Mouse (Mus musculus) midbrain, embryonic 13.5 days (tissue): ENCODE results near the gene Gm10643. TPM values are rescaled to one million over a fixed set of nuclear protein-coding genes. Genes with fewer than 3 reads are reported as not detected.
A peak's percentile ranks its signal among the peaks of the same experiment; 100 is the strongest.

ENCODE experiments used
- ATAC-seq: fragments of 200-750 bp; cut with Nextera tagmentation; 2 replicates; pipeline ENCODE4 v1.8.0; 2017; ENCODE audit warnings: mild to moderate bottlenecking, moderate TSS enrichment, moderate library complexity
- H3K27ac ChIP-seq: fragments of 300-500 bp; sonication (generic); 2 replicates; pipeline ENCODE4 v1.5.1; 2015; ENCODE audit warnings: inconsistent platforms, mild to moderate bottlenecking, moderate library complexity
- H3K27me3 ChIP-seq: fragments of 300-500 bp; sonication (generic); 2 replicates; pipeline ENCODE4 v1.6.1; 2015; ENCODE audit warnings: mild to moderate bottlenecking, inconsistent platforms
- H3K36me3 ChIP-seq: fragments of 300-500 bp; sonication (generic); 2 replicates; pipeline ENCODE4 v1.6.1; 2015; ENCODE audit warnings: mild to moderate bottlenecking, inconsistent platforms
- H3K4me1 ChIP-seq: fragments of 300-500 bp; sonication (generic); replicated peaks from 2 replicates; pipeline ENCODE4 v1.6.1; 2015; ENCODE audit warnings: inconsistent platforms
- H3K4me2 ChIP-seq: fragments of 300-500 bp; sonication (generic); replicated peaks from 2 replicates; pipeline ENCODE4 v1.6.1; 2015; ENCODE audit warnings: moderate library complexity, mild to moderate bottlenecking, inconsistent platforms
- H3K4me3 ChIP-seq: fragments of 300-500 bp; sonication (generic); replicated peaks from 2 replicates; pipeline ENCODE4 v1.5.1; 2015; ENCODE audit warnings: mild to moderate bottlenecking, inconsistent platforms
- H3K9ac ChIP-seq: fragments of 300-500 bp; sonication (generic); replicated peaks from 2 replicates; pipeline ENCODE4 v1.6.1; 2015; ENCODE audit warnings: mild to moderate bottlenecking, inconsistent platforms
- H3K9me3 ChIP-seq: fragments of 300-500 bp; sonication (generic); 2 replicates; pipeline ENCODE4 v1.6.1; 2016; ENCODE audit warnings: mild to moderate bottlenecking, inconsistent platforms
- WGBS: fragments of 180-500 bp; shearing (Covaris S2); methylation state at CpG from one replicate; pipeline ENCODE4 v1.1.7; 2015; 5-methylcytosine and 5-hydroxymethylcytosine counted together
- polyA plus RNA-seq: library from polyadenylated mRNA; unstranded; fragments of >200 nt; fragmentation: Nextera tagmentation; extraction: Ambion mirVana; gene quantifications from 2 replicates; pipeline ENCODE4 v1.2.1, GENCODE M21; 2015

Gm10643 gene
- polyA plus RNA-seq, 1 experiment from 2014 or later = 1.8 TPM

- no peak for ATAC-seq
- H3K4me3 ChIP-seq = no peak overlapping the region
- no peaks in the 10 kb centered on the region for H3K4me1 ChIP-seq
- H3K4me2 ChIP-seq = no peak overlapping the region
- no peaks in the 10 kb centered on the region for H3K36me3 ChIP-seq
- no peak overlapping the region for H3K27ac ChIP-seq
- H3K9me3 ChIP-seq = no peaks in the 10 kb centered on the region
- 92% methylated on average over 5 of the region's 5 CpGs for WGBS
- no peak overlapping the region for H3K9ac ChIP-seq
- H3K27me3 ChIP-seq = no peaks in the 10 kb centered on the region
Observed at GRCm38 (mm10) chr8:84053229-84053628, 11.7 kb downstream of the Gm10643 start.

GRCm38 (mm10) chr8:84052746-84053145, 12.2 kb downstream of the Gm10643 start:
- H3K4me2 ChIP-seq = no peak overlapping the region
- no peak for ATAC-seq
- H3K4me1 ChIP-seq = no peaks in the 10 kb centered on the region
- no peak overlapping the region for H3K27ac ChIP-seq
- no peaks in the 10 kb centered on the region for H3K9me3 ChIP-seq
- H3K9ac ChIP-seq = no peak overlapping the region
- H3K27me3 ChIP-seq = no peaks in the 10 kb centered on the region
- H3K36me3 ChIP-seq = no peaks in the 10 kb centered on the region
- H3K4me3 ChIP-seq = no peak overlapping the region
- 75% methylated on average over 3 of the region's 3 CpGs for WGBS

- H3K27ac ChIP-seq = no peak overlapping the region
- no peaks in the 10 kb centered on the region; the same call in 1 of the 2 replicates for H3K9me3 ChIP-seq
- H3K27me3 ChIP-seq = peaks cover 24% of the 10 kb centered on the region
- 82% methylated on average over 5 of the region's 5 CpGs for WGBS
- H3K4me1 ChIP-seq = peaks cover 8% of the 10 kb centered on the region; the same call in 1 of the 2 replicates
- no peak overlapping the region for H3K9ac ChIP-seq
- ATAC-seq = no peak
- no peak overlapping the region for H3K4me2 ChIP-seq
- H3K36me3 ChIP-seq = no peaks in the 10 kb centered on the region
- no peak overlapping the region for H3K4me3 ChIP-seq
Observed at GRCm38 (mm10) chr8:84048171-84048570, 16.8 kb downstream of the Gm10643 start.

- H3K4me1 ChIP-seq = peaks cover 18% of the 10 kb centered on the region
- H3K27me3 ChIP-seq = peaks cover 40% of the 10 kb centered on the region
- no peak overlapping the region for H3K9ac ChIP-seq
- ATAC-seq = no peak
- H3K27ac ChIP-seq = no peak overlapping the region
- H3K36me3 ChIP-seq = no peaks in the 10 kb centered on the region
- no peak overlapping the region for H3K4me2 ChIP-seq
- no peaks in the 10 kb centered on the region; the same call in 1 of the 2 replicates for H3K9me3 ChIP-seq
- WGBS = 88% methylated on average over 3 of the region's 3 CpGs
- no peak overlapping the region for H3K4me3 ChIP-seq
Observed at GRCm38 (mm10) chr8:84046505-84046904, 18.4 kb downstream of the Gm10643 start.

GRCm38 (mm10) chr8:84044900-84045299, 20.0 kb downstream of the Gm10643 start, which contains the start of gene Rln3:
Gene Rln3 (minus strand): TSS chr8:84045000.
- no peaks in the 10 kb centered on the region for H3K36me3 ChIP-seq
- H3K4me3 ChIP-seq = no peak within 1 kb of the TSS
- 0 out of 2 replicates have a peak within 1 kb of the TSS, but pooled peaks have one; percentile 13 for H3K4me2 ChIP-seq
- WGBS = 12% methylated on average over 9 of the region's 9 CpGs
- ATAC-seq = no peak
- no peaks in the 10 kb centered on the region; the same call in 1 of the 2 replicates for H3K9me3 ChIP-seq
- H3K4me1 ChIP-seq = peaks cover 18% of the 10 kb centered on the region
- H3K27me3 ChIP-seq = peaks cover 52% of the 10 kb centered on the region
- H3K9ac ChIP-seq = peak within 1 kb of the TSS; percentile 32; the same call in 1 of the 2 replicates
- H3K27ac ChIP-seq = no peak within 1 kb of the TSS

- 7% methylated on average over 7 of the region's 7 CpGs for WGBS
- H3K27me3 ChIP-seq = peaks cover 55% of the 10 kb centered on the region
- H3K4me2 ChIP-seq = no peak overlapping the region
- H3K4me3 ChIP-seq = no peak overlapping the region
- H3K4me1 ChIP-seq = peaks cover 18% of the 10 kb centered on the region
- no peak overlapping the region for H3K9ac ChIP-seq
- H3K27ac ChIP-seq = no peak overlapping the region
- no peak for ATAC-seq
- H3K36me3 ChIP-seq = no peaks in the 10 kb centered on the region
- no peaks in the 10 kb centered on the region; the same call in 1 of the 2 replicates for H3K9me3 ChIP-seq
Observed at GRCm38 (mm10) chr8:84044103-84044502, 20.8 kb downstream of the Gm10643 start.

- WGBS = 39% methylated on average over 12 of the region's 12 CpGs
- Histone ChIP-seq H3K4me1 (peaks cover 18% of the 10 kb centered on the region), H3K36me3 (no peaks in the 10 kb centered on the region), H3K9ac (no peak overlapping the region), H3K27me3 (peaks cover 61% of the 10 kb centered on the region), H3K4me2 (0 out of 2 replicates have a peak overlapping the region, but pooled peaks have one; percentile 53), H3K27ac (no peak overlapping the region), H3K9me3 (no peaks in the 10 kb centered on the region; the same call in 1 of the 2 replicates), H3K4me3 (no peak overlapping the region)
- no peak for ATAC-seq
Observed at GRCm38 (mm10) chr8:84042948-84043342, 22.0 kb downstream of the Gm10643 start.

GRCm38 (mm10) chr8:84042066-84042947, 22.6 kb downstream of the Gm10643 start, which contains the start of gene Il27ra:
Gene Il27ra (minus strand): TSS chr8:84042589.
- Histone ChIP-seq H3K36me3 (no peaks in the 10 kb centered on the region), H3K9ac (peak within 1 kb of the TSS; percentile 47), H3K4me1 (peaks cover 18% of the 10 kb centered on the region), H3K4me2 (peak within 1 kb of the TSS; percentile 53), H3K27me3 (peaks cover 65% of the 10 kb centered on the region), H3K27ac (no peak within 1 kb of the TSS), H3K4me3 (peak within 1 kb of the TSS; percentile 27), H3K9me3 (no peaks in the 10 kb centered on the region; the same call in 1 of the 2 replicates)
- 4% methylated on average over 40 of the region's 40 CpGs for WGBS
- ATAC-seq = peak; percentile 65

GRCm38 (mm10) chr8:84039050-84039449, 25.9 kb downstream of the Gm10643 start:
- 12% methylated on average over 5 of the region's 5 CpGs for WGBS
- Histone ChIP-seq H3K4me3 (no peak overlapping the region), H3K4me2 (no peak overlapping the region), H3K27ac (no peak overlapping the region), H3K36me3 (no peaks in the 10 kb centered on the region), H3K9ac (no peak overlapping the region), H3K27me3 (peaks cover 57% of the 10 kb centered on the region), H3K4me1 (peaks cover 11% of the 10 kb centered on the region), H3K9me3 (no peaks in the 10 kb centered on the region)
- ATAC-seq = peak; percentile 31

GRCm38 (mm10) chr8:84038015-84038414, 26.9 kb downstream of the Gm10643 start:
- 85% methylated on average over 5 of the region's 5 CpGs for WGBS
- peaks cover 11% of the 10 kb centered on the region for H3K4me1 ChIP-seq
- H3K4me3 ChIP-seq = no peak overlapping the region
- H3K36me3 ChIP-seq = no peaks in the 10 kb centered on the region
- no peaks in the 10 kb centered on the region for H3K9me3 ChIP-seq
- H3K27me3 ChIP-seq = peaks cover 46% of the 10 kb centered on the region
- no peak overlapping the region for H3K27ac ChIP-seq
- ATAC-seq = no peak
- no peak overlapping the region for H3K9ac ChIP-seq
- no peak overlapping the region for H3K4me2 ChIP-seq

- no peaks in the 10 kb centered on the region for H3K36me3 ChIP-seq
- no peaks in the 10 kb centered on the region for H3K9me3 ChIP-seq
- H3K4me1 ChIP-seq = no peaks in the 10 kb centered on the region
- H3K27me3 ChIP-seq = peaks cover 18% of the 10 kb centered on the region
- ATAC-seq = no peak
- no peak overlapping the region for H3K4me3 ChIP-seq
- WGBS = 76% methylated on average over 4 of the region's 4 CpGs
- H3K9ac ChIP-seq = no peak overlapping the region
- no peak overlapping the region for H3K4me2 ChIP-seq
- H3K27ac ChIP-seq = no peak overlapping the region
Observed at GRCm38 (mm10) chr8:84032777-84033176, 32.2 kb downstream of the Gm10643 start.

- H3K36me3 ChIP-seq = no peaks in the 10 kb centered on the region
- no peak overlapping the region for H3K9ac ChIP-seq
- H3K9me3 ChIP-seq = no peaks in the 10 kb centered on the region
- 90% methylated on average over 5 of the region's 5 CpGs for WGBS
- H3K27me3 ChIP-seq = peaks cover 38% of the 10 kb centered on the region
- H3K27ac ChIP-seq = no peak overlapping the region
- no peak for ATAC-seq
- peaks cover 12% of the 10 kb centered on the region for H3K4me1 ChIP-seq
- H3K4me2 ChIP-seq = no peak overlapping the region
- no peak overlapping the region for H3K4me3 ChIP-seq
Observed at GRCm38 (mm10) chr8:84029272-84029671, 35.7 kb downstream of the Gm10643 start.
